Mouse (Mus musculus) spleen, adult 2 months (tissue): ENCODE results near the gene Adamts3.

Source experiments
- CTCF ChIP-seq: fragments of 200-500 bp; IDR thresholded peaks from 2 replicates; pipeline ENCODE4 v1.5.1; 2011; ENCODE audit warnings: mild to moderate bottlenecking, inconsistent platforms; ENCODE audit not compliant: insufficient read depth, insufficient read length, insufficient replicate concordance; ENCODE audit errors: extremely low read depth
- POLR2A ChIP-seq: fragments of 200-500 bp; IDR thresholded peaks from 2 replicates; pipeline ENCODE4 v1.6.1; 2011; ENCODE audit warnings: low read depth, low read length, inconsistent platforms

DNA sequence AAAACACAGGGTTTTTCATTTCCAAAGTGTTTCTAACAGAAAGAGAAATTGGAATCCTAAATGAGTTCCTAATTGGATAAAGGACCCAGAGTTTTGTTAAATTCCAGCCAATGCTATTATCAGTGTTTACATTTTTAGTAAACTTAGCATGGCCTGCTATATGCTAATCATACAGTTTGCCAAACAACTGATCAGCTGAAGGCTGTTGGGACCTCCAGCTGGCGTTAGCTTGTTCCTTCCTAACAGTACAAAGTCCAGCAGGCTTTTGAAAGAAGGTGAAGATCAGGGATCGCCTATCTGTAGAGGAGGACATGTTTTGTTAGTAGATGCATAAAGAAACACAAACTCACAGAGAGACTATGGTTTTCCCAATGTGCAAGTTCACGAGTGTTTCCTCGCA, 173.7 kb downstream of the Adamts3 start:
- TF ChIP-seq CTCF (no peak), POLR2A (no peak)
